In genomic region chr3:34691703-34692393, GRCm38 (mm10) we compare ENCODE assay signal across 8 mouse cellular contexts. TPM values are rescaled to one million over a fixed set of nuclear protein-coding genes. Genes with fewer than 3 reads are reported as not detected.
DNase-seq lines count a peak whose midpoint lies in the region; ATAC-seq lines count a peak whose summit lies in the region.

No protein-coding gene starts in this region.

- H3K27ac ChIP-seq in heart, embryonic 16.5 days (ENCODE audit: low read length) = no peak overlapping the region
- H3K27ac ChIP-seq in embryonic facial prominence, embryonic 12.5 days = no peak overlapping the region
- H3K27ac ChIP-seq in intestine, embryonic 14.5 days (ENCODE audit: low read depth) = no peak overlapping the region
- H3K27ac ChIP-seq in neural tube, embryonic 14.5 days (ENCODE audit: low read depth, low read length) = no peak overlapping the region

- H3K9ac ChIP-seq in heart, embryonic 16.5 days (ENCODE audit: low read length) = peak overlapping the region; percentile 68
- peak overlapping the region; percentile 20 for H3K9ac ChIP-seq in embryonic facial prominence, embryonic 12.5 days
- H3K9ac ChIP-seq in intestine, embryonic 14.5 days (ENCODE audit: low read length) = peak overlapping the region; percentile 29
- peak overlapping the region; percentile 47 for H3K9ac ChIP-seq in neural tube, embryonic 14.5 days (replicated peaks; ENCODE audit: low read depth, low read length)

- H3K9me3 ChIP-seq in heart, embryonic 16.5 days (replicated peaks; ENCODE audit: control insufficient read depth, low read length) = no peaks in the 10 kb centered on the region
- no peaks in the 10 kb centered on the region for H3K9me3 ChIP-seq in embryonic facial prominence, embryonic 12.5 days
- H3K9me3 ChIP-seq in intestine, embryonic 14.5 days (ENCODE audit: control insufficient read depth, low read length) = no peaks in the 10 kb centered on the region
- no peaks in the 10 kb centered on the region for H3K9me3 ChIP-seq in neural tube, embryonic 14.5 days (ENCODE audit: control insufficient read depth, low read length)

- 11% methylated on average over 20 of the region's 20 CpGs for WGBS in heart, embryonic 16.5 days
- 7% methylated on average over 20 of the region's 20 CpGs for WGBS in embryonic facial prominence, embryonic 12.5 days
- WGBS in intestine, embryonic 14.5 days = 14% methylated on average over 20 of the region's 20 CpGs
- WGBS in neural tube, embryonic 14.5 days = 2% methylated on average over 20 of the region's 20 CpGs

- H3K4me2 ChIP-seq in heart, embryonic 16.5 days (ENCODE audit: low read depth, low read length) = peak overlapping the region; percentile 84
- peak overlapping the region; percentile 47 for H3K4me2 ChIP-seq in embryonic facial prominence, embryonic 12.5 days (replicated peaks)
- peak overlapping the region; percentile 60 for H3K4me2 ChIP-seq in intestine, embryonic 14.5 days (ENCODE audit: low read length)
- H3K4me2 ChIP-seq in neural tube, embryonic 14.5 days (ENCODE audit: low read depth, low read length) = peak overlapping the region; percentile 57

- peak overlapping the region; percentile 51 for H3K4me3 ChIP-seq in heart, embryonic 16.5 days (ENCODE audit: low read length)
- peak overlapping the region; percentile 23 for H3K4me3 ChIP-seq in embryonic facial prominence, embryonic 12.5 days
- H3K4me3 ChIP-seq in intestine, embryonic 14.5 days (ENCODE audit: low read depth, low read length) = peak overlapping the region; percentile 23
- H3K4me3 ChIP-seq in neural tube, embryonic 14.5 days (ENCODE audit: low read depth, low read length) = peak overlapping the region; percentile 26

- H3K4me1 ChIP-seq in heart, embryonic 16.5 days (ENCODE audit: control insufficient read depth, insufficient read depth, low read length) = peaks cover 6% of the 10 kb centered on the region; the same call in 1 of the 2 replicates
- H3K4me1 ChIP-seq in embryonic facial prominence, embryonic 12.5 days = peaks cover 8% of the 10 kb centered on the region; the same call in 1 of the 2 replicates
- no peaks in the 10 kb centered on the region for H3K4me1 ChIP-seq in intestine, embryonic 14.5 days (replicated peaks; ENCODE audit: control insufficient read depth, insufficient read depth, low read length)
- H3K4me1 ChIP-seq in neural tube, embryonic 14.5 days (ENCODE audit: control insufficient read depth, insufficient read depth, low read length) = 0 out of 2 replicates have a peak, but pooled peaks cover 10% of the 10 kb centered on the region

- H3K27me3 ChIP-seq in heart, embryonic 16.5 days (ENCODE audit: control insufficient read depth, insufficient read depth, low read length) = 0 out of 2 replicates have a peak, but pooled peaks cover 2% of the 10 kb centered on the region
- H3K27me3 ChIP-seq in embryonic facial prominence, embryonic 12.5 days = no peaks in the 10 kb centered on the region
- H3K27me3 ChIP-seq in intestine, embryonic 14.5 days (replicated peaks; ENCODE audit: control insufficient read depth, insufficient read depth, low read length) = no peaks in the 10 kb centered on the region
- H3K27me3 ChIP-seq in neural tube, embryonic 14.5 days (ENCODE audit: control insufficient read depth, insufficient read depth, low read length) = no peaks in the 10 kb centered on the region

- ATAC-seq in heart, embryonic 16.5 days (replicated peaks; ENCODE audit: extremely low read depth, insufficient read depth, low FRiP score) = no peak
- 0 out of 2 replicates have a peak, but pooled peaks have one; percentile 57 for ATAC-seq in embryonic facial prominence, embryonic 12.5 days (ENCODE audit: insufficient number of reproducible peaks, insufficient read depth, low FRiP score, low TSS enrichment)
- ATAC-seq in intestine, embryonic 14.5 days (replicated peaks; ENCODE audit: low FRiP score, low TSS enrichment, low read depth) = peak; percentile 43; the same call in 1 of the 2 replicates
- ATAC-seq in neural tube, embryonic 14.5 days (ENCODE audit: low read depth) = peak; percentile 89

- no peaks in the 10 kb centered on the region for H3K36me3 ChIP-seq in heart, embryonic 16.5 days (ENCODE audit: control insufficient read depth, insufficient read depth)
- H3K36me3 ChIP-seq in embryonic facial prominence, embryonic 12.5 days = no peaks in the 10 kb centered on the region
- no peaks in the 10 kb centered on the region for H3K36me3 ChIP-seq in intestine, embryonic 14.5 days (ENCODE audit: control insufficient read depth, insufficient read depth, low read length)
- no peaks in the 10 kb centered on the region for H3K36me3 ChIP-seq in neural tube, embryonic 14.5 days (ENCODE audit: control insufficient read depth, insufficient read depth, low read length)

- no peak for DNase-seq in heart, adult 9 months (ENCODE audit: low spot score in 2 of 2)
- peak; percentile 48 for DNase-seq in R1 (ENCODE audit: low read depth, low spot score)
- DNase-seq in intestine, embryonic 14.5 days (ENCODE audit: low spot score) = peak; percentile 66
- no peak for DNase-seq in adrenal gland, adult 8-10 months
- DNase-seq in kidney, adult 11 months = no peak

RNA-seq across cellular contexts. Expression of gene Sox2, which starts 41.6 kb away (rescaled TPM):
- 0.09 and 0.27 TPM in 2 replicates for polyA plus RNA-seq in heart, embryonic 16.5 days (2015; fragmentation: Nextera tagmentation; extraction: Ambion mirVana)
- 11.4 and 13.5 TPM in 2 replicates for polyA plus RNA-seq in embryonic facial prominence, embryonic 12.5 days (2016; fragmentation: Nextera tagmentation; extraction: Ambion mirVana)
- polyA plus RNA-seq in intestine, embryonic 14.5 days (2014; fragmentation: Nextera tagmentation; extraction: Ambion mirVana) = 0.44 and 0.61 TPM in 2 replicates
- polyA plus RNA-seq in neural tube, embryonic 14.5 days (2014; fragmentation: Nextera tagmentation; extraction: Ambion mirVana) = 12.2 and 18.2 TPM in 2 replicates
- total RNA-seq in adrenal gland, adult 8-10 months (2022) = under 1 TPM; 0.28 to 0.38 (median 0.33) TPM

Comparison
In these comparisons a context has a peak if more than half of its experiments do, and no peak if none do; other contexts are left out.
1. DNase-seq: peak in R1 (single experiment) and intestine, embryonic 14.5 days (single experiment); none in heart, adult 9 months (0 of 2), adrenal gland, adult 8-10 months (single experiment) and kidney, adult 11 months (single experiment).
2. Peak in every context shown above with its lines, with median percentiles within 50 percentile points of each other: H3K4me2 ChIP-seq, H3K4me3 ChIP-seq and H3K9ac ChIP-seq.